Mouse (Mus musculus) right cerebral cortex, postnatal 10 days (tissue): ENCODE results near the gene Smyd3.

Experiments
- DNase-seq, 2 experiments: peaks; one replicate each; pipeline ENCODE4 v3.0.0; 2021; ENCODE audit warnings: low spot score in 2 of 2

The Smyd3 gene

GRCm38 (mm10) chr1:179026614-179027013 lies 491.2 kb downstream of the Smyd3 start:
- peak; percentile 39 to 64 for DNase-seq

GRCm38 (mm10) chr1:179025169-179025568 lies 492.7 kb downstream of the Smyd3 start:
- DNase-seq = no peak

- DNase-seq = no peak
These were observed 494.4 kb downstream of the Smyd3 start for GRCm38 (mm10) chr1:179023486-179023885.

- no peak for DNase-seq
These were observed 500.4 kb downstream of the Smyd3 start for GRCm38 (mm10) chr1:179017428-179017827.

GRCm38 (mm10) chr1:179013021-179013420 lies 504.8 kb downstream of the Smyd3 start:
- DNase-seq = no peak

GRCm38 (mm10) chr1:179012273-179012672 lies 505.6 kb downstream of the Smyd3 start:
- DNase-seq = peak; percentile 84

GRCm38 (mm10) chr1:179010756-179011155 lies 507.1 kb downstream of the Smyd3 start:
- DNase-seq = no peak

GRCm38 (mm10) chr1:179009911-179010310 lies 507.9 kb downstream of the Smyd3 start:
- DNase-seq = no peak

- DNase-seq = peak; percentile 31 to 41
These were observed 513.5 kb downstream of the Smyd3 start for GRCm38 (mm10) chr1:179004133-179004866.

- DNase-seq = peak in 1 of 2 experiments; percentile 29
These were observed 514.3 kb downstream of the Smyd3 start for GRCm38 (mm10) chr1:179003406-179004132.

- DNase-seq = no peak
These were observed 517.8 kb downstream of the Smyd3 start for GRCm38 (mm10) chr1:178999876-179000528.

- no peak for DNase-seq
These were observed 520.0 kb downstream of the Smyd3 start for GRCm38 (mm10) chr1:178997870-178998269.

GRCm38 (mm10) chr1:178994263-178994662 lies 523.6 kb downstream of the Smyd3 start:
- no peak for DNase-seq

- no peak for DNase-seq
These were observed 525.3 kb downstream of the Smyd3 start for GRCm38 (mm10) chr1:178992503-178992902.

GRCm38 (mm10) chr1:178991470-178991869 lies 526.4 kb downstream of the Smyd3 start:
- no peak for DNase-seq

- DNase-seq = no peak
These were observed 526.8 kb downstream of the Smyd3 start for GRCm38 (mm10) chr1:178991045-178991444.

- no peak for DNase-seq
These were observed 528.4 kb downstream of the Smyd3 start for GRCm38 (mm10) chr1:178989485-178989884.

GRCm38 (mm10) chr1:178988176-178988575 lies 529.7 kb downstream of the Smyd3 start:
- DNase-seq = no peak

GRCm38 (mm10) chr1:178981641-178982040 lies 536.2 kb downstream of the Smyd3 start:
- DNase-seq = no peak

- DNase-seq = no peak
These were observed 537.7 kb downstream of the Smyd3 start for GRCm38 (mm10) chr1:178980185-178980584.

GRCm38 (mm10) chr1:178978617-178979245 lies 539.1 kb downstream of the Smyd3 start:
- no peak for DNase-seq

- no peak for DNase-seq
These were observed 545.8 kb downstream of the Smyd3 start for GRCm38 (mm10) chr1:178972055-178972454.
